Mouse (Mus musculus) forebrain, embryonic 14.5 days (tissue): ENCODE measurements around the gene Gmeb2. TPM values are rescaled to one million over a fixed set of nuclear protein-coding genes. Genes with fewer than 3 reads are reported as not detected.

Experiments used
- ATAC-seq: fragments of 200-750 bp; cut with Nextera tagmentation; 2 replicates; pipeline ENCODE4 v1.8.0; 2017; ENCODE audit warnings: mild to moderate bottlenecking, moderate library complexity
- DNase-seq: peaks from one replicate; pipeline ENCODE4 v3.0.0-alpha.2; 2015; ENCODE audit warnings: low spot score
- H3K27ac ChIP-seq: fragments of 300-500 bp; sonication (generic); 2 replicates; pipeline ENCODE4 v1.5.1; 2014; ENCODE audit warnings: low read depth, mild to moderate bottlenecking, control low read depth, low read length, moderate library complexity
- H3K27me3 ChIP-seq: fragments of 300-500 bp; sonication (generic); replicated peaks from 2 replicates; pipeline ENCODE4 v1.6.1; 2014; ENCODE audit warnings: low read length, control low read depth, mixed read lengths; ENCODE audit not compliant: control insufficient read depth, insufficient read depth
- H3K36me3 ChIP-seq: fragments of 300-500 bp; sonication (generic); 2 replicates; pipeline ENCODE4 v1.6.1; 2014; ENCODE audit warnings: low read length, control low read depth; ENCODE audit not compliant: control insufficient read depth, insufficient read depth
- H3K4me1 ChIP-seq: fragments of 300-500 bp; sonication (generic); 2 replicates; pipeline ENCODE4 v1.6.1; 2014; ENCODE audit warnings: antibody characterized with exemption, low read length, control low read depth; ENCODE audit not compliant: control insufficient read depth, insufficient read depth
- H3K4me2 ChIP-seq: fragments of 300-500 bp; sonication (generic); 2 replicates; pipeline ENCODE4 v1.6.1; 2014; ENCODE audit warnings: mild to moderate bottlenecking, control low read depth, low read length
- H3K4me3 ChIP-seq: fragments of 300-500 bp; sonication (generic); 2 replicates; pipeline ENCODE4 v1.5.1; 2014; ENCODE audit warnings: low read depth, low read length, control low read depth
- H3K9ac ChIP-seq: fragments of 300-500 bp; sonication (generic); 2 replicates; pipeline ENCODE4 v1.6.1; 2014; ENCODE audit warnings: mild to moderate bottlenecking, low read length, control low read depth, moderate library complexity
- H3K9me3 ChIP-seq: fragments of 300-500 bp; sonication (generic); replicated peaks from 2 replicates; pipeline ENCODE4 v1.6.1; 2016; ENCODE audit warnings: low read length, control low read depth, mixed read lengths; ENCODE audit not compliant: control insufficient read depth
- WGBS: fragments of 180-500 bp; shearing (Covaris S2); extraction: QIAGEN DNeasy Blood & Tissue Kit; methylation state at CpG from one replicate; pipeline ENCODE4 v1.1.7; 2014; 5-methylcytosine and 5-hydroxymethylcytosine counted together
- polyA plus RNA-seq: library from polyadenylated mRNA; unstranded; fragments of >200 nt; fragmentation: Nextera tagmentation; extraction: Ambion mirVana; gene quantifications from 2 replicates; pipeline ENCODE4 v1.2.1, GENCODE M21; 2014

Gene Gmeb2
- polyA plus RNA-seq, 1 experiment from 2014 or later, result 19.2 TPM

GRCm38 (mm10) chr2:181239261-181239660 lies 48.6 kb downstream of the Gmeb2 start:
- 93% methylated on average over 9 of the region's 9 CpGs for WGBS
- no peaks in the 10 kb centered on the region for H3K9me3 ChIP-seq

GRCm38 (mm10) chr2:181238861-181239260 lies 49.0 kb downstream of the Gmeb2 start:
- no peaks in the 10 kb centered on the region for H3K27me3 ChIP-seq
- H3K36me3 ChIP-seq, result no peaks in the 10 kb centered on the region
- H3K9ac ChIP-seq, result no peak overlapping the region
- no peak for DNase-seq
- no peak overlapping the region for H3K4me3 ChIP-seq
- H3K9me3 ChIP-seq, result no peaks in the 10 kb centered on the region
- 0 out of 2 replicates have a peak, but pooled peaks cover 3% of the 10 kb centered on the region for H3K4me1 ChIP-seq
- H3K4me2 ChIP-seq, result no peak overlapping the region
- ATAC-seq, result no peak
- WGBS, result 67% methylated on average over 2 of the region's 2 CpGs
- H3K27ac ChIP-seq, result no peak overlapping the region

More at GRCm38 (mm10) chr2:181239261-181239660, 48.6 kb downstream of the Gmeb2 start:
- H3K4me1 ChIP-seq, result 0 out of 2 replicates have a peak, but pooled peaks cover 3% of the 10 kb centered on the region
- H3K27me3 ChIP-seq, result no peaks in the 10 kb centered on the region
- H3K9ac ChIP-seq, result no peak overlapping the region
- no peak overlapping the region for H3K4me2 ChIP-seq
- ATAC-seq, result no peak
- no peak for DNase-seq
- no peak overlapping the region for H3K4me3 ChIP-seq
- H3K27ac ChIP-seq, result no peak overlapping the region
- H3K36me3 ChIP-seq, result no peaks in the 10 kb centered on the region

DNA sequence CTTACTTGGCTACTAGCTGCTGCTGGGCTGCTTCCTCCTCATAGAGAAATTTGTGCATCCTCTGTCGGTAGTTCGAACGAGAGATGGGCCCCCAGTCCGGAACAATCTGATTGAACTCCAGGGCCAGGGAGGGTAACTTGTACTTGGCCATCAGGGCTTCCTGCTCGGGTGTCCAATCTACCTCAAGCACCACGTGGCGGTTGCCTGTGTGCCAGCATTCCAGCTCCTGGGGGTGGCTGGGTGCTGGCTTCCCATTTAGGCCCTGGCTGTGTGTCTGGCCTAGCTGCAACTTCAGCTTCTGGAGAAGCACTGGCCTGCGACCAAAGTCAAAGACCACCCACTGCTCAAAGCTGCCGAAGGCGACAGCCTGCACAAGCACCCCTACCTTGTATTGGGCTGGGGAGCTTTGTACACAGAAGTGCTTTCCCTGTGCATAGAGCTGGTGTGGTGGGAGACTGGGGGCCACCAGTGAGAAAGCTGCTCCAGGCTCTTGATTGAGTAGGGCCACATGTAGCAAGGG lies 49.7 kb downstream of the Gmeb2 start:
- 74% methylated on average over 10 of the region's 10 CpGs for WGBS
- H3K36me3 ChIP-seq, result no peaks in the 10 kb centered on the region
- no peak overlapping the region for H3K4me3 ChIP-seq
- H3K27ac ChIP-seq, result no peak overlapping the region
- no peak for DNase-seq
- H3K4me2 ChIP-seq, result no peak overlapping the region
- H3K27me3 ChIP-seq, result no peaks in the 10 kb centered on the region
- no peaks in the 10 kb centered on the region for H3K9me3 ChIP-seq
- H3K4me1 ChIP-seq, result 0 out of 2 replicates have a peak, but pooled peaks cover 3% of the 10 kb centered on the region
- ATAC-seq, result no peak
- no peak overlapping the region for H3K9ac ChIP-seq

GRCm38 (mm10) chr2:181237251-181238014 lies 50.4 kb downstream of the Gmeb2 start:
- no peaks in the 10 kb centered on the region for H3K36me3 ChIP-seq
- no peak overlapping the region for H3K4me2 ChIP-seq
- no peak overlapping the region for H3K9ac ChIP-seq
- no peaks in the 10 kb centered on the region for H3K27me3 ChIP-seq
- ATAC-seq (no peak), DNase-seq (no peak)
- no peaks in the 10 kb centered on the region for H3K9me3 ChIP-seq
- no peak overlapping the region for H3K27ac ChIP-seq
- H3K4me1 ChIP-seq, result 0 out of 2 replicates have a peak, but pooled peaks cover 3% of the 10 kb centered on the region
- WGBS, result 90% methylated on average over 17 of the region's 17 CpGs
- no peak overlapping the region for H3K4me3 ChIP-seq

GRCm38 (mm10) chr2:181235681-181236566 lies 51.9 kb downstream of the Gmeb2 start:
- DNase-seq, result no peak
- Histone ChIP-seq H3K27ac (no peak overlapping the region), H3K4me1 (no peaks in the 10 kb centered on the region), H3K27me3 (no peaks in the 10 kb centered on the region), H3K9ac (no peak overlapping the region), H3K4me2 (no peak overlapping the region), H3K4me3 (no peak overlapping the region), H3K36me3 (no peaks in the 10 kb centered on the region), H3K9me3 (no peaks in the 10 kb centered on the region)
- WGBS, result 85% methylated on average over 23 of the region's 23 CpGs
- no peak for ATAC-seq

DNA sequence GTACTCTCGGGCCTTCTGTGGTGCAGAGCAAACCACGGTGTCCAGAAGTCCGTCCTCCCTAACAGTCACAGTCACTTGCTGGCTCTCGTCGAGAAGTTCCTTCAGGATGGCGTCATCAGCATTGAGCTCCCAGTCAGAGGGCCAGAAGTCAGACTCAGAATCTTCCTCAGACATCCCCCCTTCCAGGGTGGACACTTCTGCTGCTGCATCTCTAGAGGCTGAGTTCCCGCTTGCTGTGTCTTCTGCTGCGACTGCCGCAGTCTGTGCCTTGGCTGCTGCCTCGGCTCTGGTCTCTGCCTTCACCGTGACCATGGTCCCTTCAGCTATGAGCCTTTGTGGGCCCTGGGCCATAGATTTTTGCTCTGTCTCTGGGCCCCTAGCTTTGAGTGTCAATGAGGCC lies 53.2 kb downstream of the Gmeb2 start:
- no peaks in the 10 kb centered on the region for H3K36me3 ChIP-seq
- no peak overlapping the region for H3K4me3 ChIP-seq
- DNase-seq (no peak), ATAC-seq (no peak)
- H3K27ac ChIP-seq, result no peak overlapping the region
- WGBS, result 95% methylated on average over 11 of the region's 11 CpGs
- H3K4me2 ChIP-seq, result no peak overlapping the region
- H3K9me3 ChIP-seq, result no peaks in the 10 kb centered on the region
- no peak overlapping the region for H3K9ac ChIP-seq
- H3K4me1 ChIP-seq, result no peaks in the 10 kb centered on the region
- no peaks in the 10 kb centered on the region for H3K27me3 ChIP-seq

GRCm38 (mm10) chr2:181233443-181233842 lies 54.4 kb downstream of the Gmeb2 start:
- WGBS, result 92% methylated on average over 15 of the region's 15 CpGs
- H3K36me3 ChIP-seq, result no peaks in the 10 kb centered on the region
- ATAC-seq, result no peak

DNA sequence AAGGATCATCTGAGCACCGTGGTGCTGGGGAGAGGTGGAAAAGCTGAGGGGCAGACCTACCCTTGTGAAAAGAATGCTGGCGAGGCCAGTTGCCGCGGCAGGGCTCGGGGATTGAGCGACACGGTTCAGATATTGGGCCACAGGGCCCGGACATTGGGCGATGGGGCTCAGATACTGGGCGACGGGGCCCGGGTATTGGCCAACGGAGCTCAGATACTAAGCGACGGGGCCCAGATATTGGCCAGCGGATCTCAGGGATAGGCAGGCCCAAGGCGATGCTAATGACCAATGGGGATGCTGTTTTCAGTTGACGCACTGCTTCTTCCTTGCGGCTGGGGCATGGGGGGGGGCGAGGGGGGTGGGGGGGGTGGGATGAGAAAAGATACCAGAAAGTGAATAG lies 56.7 kb downstream of the Gmeb2 start:
- DNase-seq (no peak), ATAC-seq (no peak)
- no peak overlapping the region for H3K4me2 ChIP-seq
- no peak overlapping the region for H3K4me3 ChIP-seq
- H3K27me3 ChIP-seq, result no peaks in the 10 kb centered on the region
- H3K9me3 ChIP-seq, result no peaks in the 10 kb centered on the region
- no peak overlapping the region for H3K9ac ChIP-seq
- H3K36me3 ChIP-seq, result no peaks in the 10 kb centered on the region
- no peak overlapping the region for H3K27ac ChIP-seq
- no peaks in the 10 kb centered on the region for H3K4me1 ChIP-seq
- WGBS, result 82% methylated on average over 20 of the region's 20 CpGs

More at GRCm38 (mm10) chr2:181233443-181233842, 54.4 kb downstream of the Gmeb2 start:
- Histone ChIP-seq H3K9ac (no peak overlapping the region), H3K9me3 (no peaks in the 10 kb centered on the region), H3K27me3 (no peaks in the 10 kb centered on the region), H3K4me3 (no peak overlapping the region), H3K27ac (no peak overlapping the region), H3K4me2 (no peak overlapping the region), H3K4me1 (no peaks in the 10 kb centered on the region)
- no peak for DNase-seq
